ENCODE assay signal across 34 mouse cellular contexts in genomic region chr3:137620540-137620939, GRCm38 (mm10). TPM values are rescaled to one million over a fixed set of nuclear protein-coding genes. Genes with fewer than 3 reads are reported as not detected.
A peak's percentile ranks its signal among the peaks of the same experiment; 100 is the strongest.
DNase-seq lines count a peak whose midpoint lies in the region; ATAC-seq and TF ChIP-seq lines count a peak whose summit lies in the region.
"Had no signal": no experiment of that assay in that cellular context is flagged by ENCODE, and none has a peak within 500 bp of the region (broad histone marks: within the 10 kb centered on the region; RNA-seq: fewer than 3 reads in every experiment).

No protein-coding gene starts in this region.

- H3K4me2 ChIP-seq in forebrain, postnatal 0 days (ENCODE audit: low read depth), result no peak overlapping the region
- no peak overlapping the region for H3K4me2 ChIP-seq in forebrain, embryonic 12.5 days
- H3K4me2 ChIP-seq: heart, embryonic 12.5 days; heart, embryonic 15.5 days; hindbrain, embryonic 14.5 days had no signal

- H3K4me3 ChIP-seq in forebrain, postnatal 0 days (ENCODE audit: low read depth, low read length), result no peak overlapping the region
- H3K4me3 ChIP-seq in forebrain, embryonic 12.5 days (replicated peaks), result no peak overlapping the region
- H3K4me3 ChIP-seq: heart, embryonic 12.5 days; heart, embryonic 15.5 days had no signal

- TF ChIP-seq POLR2A in brain, embryonic 14.5 days (IDR thresholded peaks at IDR 0.05; ENCODE audit: borderline replicate concordance, extremely low read depth, insufficient read depth, insufficient read length, poor library complexity, severe bottlenecking), result no peak

- no peak for TF ChIP-seq CTCF in forebrain, postnatal 0 days (IDR thresholded peaks at IDR 0.05; ENCODE audit: low read depth)
- TF ChIP-seq CTCF in brain, embryonic 14.5 days (IDR thresholded peaks at IDR 0.05; ENCODE audit: borderline replicate concordance, extremely low read depth, insufficient read depth, insufficient read length), result no peak

- H3K36me3 ChIP-seq in forebrain, postnatal 0 days (ENCODE audit: insufficient read depth), result no peaks in the 10 kb centered on the region
- no peaks in the 10 kb centered on the region for H3K36me3 ChIP-seq in forebrain, embryonic 12.5 days (replicated peaks)
- H3K36me3 ChIP-seq: heart, embryonic 12.5 days; heart, embryonic 15.5 days had no signal

- H3K27ac ChIP-seq in forebrain, postnatal 0 days (ENCODE audit: low read depth, low read length), result no peak overlapping the region
- H3K27ac ChIP-seq in forebrain, embryonic 12.5 days, result no peak overlapping the region
- H3K27ac ChIP-seq: heart, embryonic 15.5 days; hindbrain, embryonic 14.5 days; hindbrain, postnatal 0 days had no signal

- H3K27me3 ChIP-seq in forebrain, postnatal 0 days (ENCODE audit: insufficient read depth, low read length), result no peaks in the 10 kb centered on the region; the same call in 1 of the 2 replicates
- H3K27me3 ChIP-seq in forebrain, embryonic 12.5 days, result peaks cover 16% of the 10 kb centered on the region
- H3K27me3 ChIP-seq: heart, embryonic 12.5 days; heart, embryonic 15.5 days had no signal

- peak; percentile 50; the same call in 1 of the 2 replicates for ATAC-seq in forebrain, postnatal 0 days
- no peak for ATAC-seq in forebrain, embryonic 12.5 days (ENCODE audit: low FRiP score)
- no peak for ATAC-seq in CD4-positive, CD25-positive, alpha-beta regulatory T cell, adult 4 months
- ATAC-seq: activated CD4-positive, CD25-positive, alpha-beta regulatory T cell, adult 4 months; hindbrain, postnatal 0 days; inflammation-experienced regulatory T-cells, adult 6 months; intestine, embryonic 16.5 days had no signal

- peak; percentile 65 for DNase-seq in forebrain, postnatal 0 days
- peak; percentile 37 for DNase-seq in layer of hippocampus, adult 9-10 months (ENCODE audit: low spot score)
- no peak for DNase-seq in layer of hippocampus, adult 11-12 months (ENCODE audit: low spot score)
- DNase-seq in brain, adult 2 months (ENCODE audit: low read depth, low spot score), result peak; percentile 67
- peak; percentile 63 for DNase-seq in brain, embryonic 14.5 days (ENCODE audit: low read depth)
- DNase-seq in embryo, embryonic 11 days, result no peak
- DNase-seq: adrenal gland, adult 8-10 months; adrenal gland, postnatal 25 days; cerebellum, adult 11-12 months; cerebellum, adult 8-10 months; cerebellum, postnatal 10 days; cerebellum, postnatal 36 days; gastrocnemius, postnatal 25 days; heart, adult 18-20 months; heart, postnatal 10 days; heart, postnatal 36 days had no signal

- 0 out of 2 replicates have a peak, but pooled peaks cover 8% of the 10 kb centered on the region for H3K4me1 ChIP-seq in forebrain, postnatal 0 days (ENCODE audit: insufficient read depth)
- peaks cover 29% of the 10 kb centered on the region for H3K4me1 ChIP-seq in forebrain, embryonic 12.5 days

- H3K9ac ChIP-seq in forebrain, postnatal 0 days, result no peak overlapping the region
- H3K9ac ChIP-seq in forebrain, embryonic 12.5 days, result no peak overlapping the region
- H3K9ac ChIP-seq: heart, embryonic 12.5 days; heart, embryonic 15.5 days; hindbrain, embryonic 14.5 days had no signal

- no peaks in the 10 kb centered on the region for H3K9me3 ChIP-seq in forebrain, postnatal 0 days (ENCODE audit: low read length)
- no peaks in the 10 kb centered on the region for H3K9me3 ChIP-seq in forebrain, embryonic 12.5 days
- H3K9me3 ChIP-seq: heart, embryonic 15.5 days had no signal

- 56% methylated on average over 5 of the region's 5 CpGs for WGBS in forebrain, postnatal 0 days
- WGBS in forebrain, embryonic 12.5 days, result 92% methylated on average over 5 of the region's 5 CpGs

RNA-seq across cellular contexts. Expression of gene Ddit4l, which starts 0.9 kb away (rescaled TPM):
- 1.8 and 4.6 TPM in 2 replicates for total RNA-seq in forebrain, postnatal 0 days (2014; rRNA removed)
- polyA plus RNA-seq in forebrain, postnatal 0 days (2015; fragmentation: Nextera tagmentation; extraction: Ambion mirVana), result 5.5 and 5.6 TPM in 2 replicates
- polyA plus RNA-seq in forebrain, embryonic 12.5 days (2016; fragmentation: Nextera tagmentation; extraction: Ambion mirVana), result 9.9 and 12.7 TPM in 2 replicates
- polyA plus RNA-seq in brain, embryonic 14.5 days (2012; rRNA removed), result 4.4 and 4.5 TPM in 2 replicates
- not detected for polyA plus RNA-seq in CD4-positive, CD25-positive, alpha-beta regulatory T cell, adult 4 months (2017; shearing (Covaris generic))

RNA-seq across cellular contexts. Expression of gene Gm21962, which starts 50.8 kb away (rescaled TPM):
- total RNA-seq in forebrain, postnatal 0 days (2014; rRNA removed), result 0.19 TPM in 1 of 2 replicates, not detected in the other
- not detected in 2 replicates for polyA plus RNA-seq in forebrain, postnatal 0 days (2015; fragmentation: Nextera tagmentation; extraction: Ambion mirVana)
- polyA plus RNA-seq in forebrain, embryonic 12.5 days (2016; fragmentation: Nextera tagmentation; extraction: Ambion mirVana), result not detected in 2 replicates
- polyA plus RNA-seq in brain, embryonic 14.5 days (2012; rRNA removed), result not detected in 2 replicates
- not detected for polyA plus RNA-seq in CD4-positive, CD25-positive, alpha-beta regulatory T cell, adult 4 months (2017; shearing (Covaris generic))
- total RNA-seq: adrenal gland, adult 8-10 months; adrenal gland, postnatal 25 days; gastrocnemius, adult 8-10 months; gastrocnemius, postnatal 25 days; heart, adult 18-20 months; heart, postnatal 10 days; heart, postnatal 36 days; hindbrain, postnatal 0 days had no signal
- polyA plus RNA-seq: activated CD4-positive, CD25-positive, alpha-beta regulatory T cell, adult 4 months; C2C12; cortical plate, adult 2 months; embryonic facial prominence, embryonic 11.5 days; embryonic facial prominence, embryonic 14.5 days; forebrain, embryonic 11.5 days; frontal cortex, adult 2 months; gonadal fat pad, adult 2 months; heart, embryonic 12.5 days; heart, embryonic 15.5 days; hindbrain, embryonic 11.5 days; hindbrain, embryonic 14.5 days; hindbrain, postnatal 0 days; inflammation-experienced regulatory T-cells, adult 6 months; intestine, embryonic 16.5 days had no signal

Comparison
In these comparisons a context has a peak if more than half of its experiments do, and no peak if none do; other contexts are left out.
1. DNase-seq: peak in forebrain, postnatal 0 days (single experiment), layer of hippocampus, adult 9-10 months (single experiment), brain, adult 2 months (single experiment) and brain, embryonic 14.5 days (single experiment); none in layer of hippocampus, adult 11-12 months (single experiment) and embryo, embryonic 11 days (single experiment).